Mouse (Mus musculus): ENCODE data around the gene Krtap6-5.
"Not testable (repeated sequence)": the region's sequence is repeated elsewhere in the genome, so short reads cannot be mapped to it uniquely, and the experiment has no call there.

The Krtap6-5 gene

GRCm38 (mm10) chr16:89047783-89048182, at the start of gene Krtap6-5:
Gene Krtap6-5, minus strand, starts transcription at chr16:89047883.
- DNase-seq (ENCODE audit: low read depth, low spot score), result no peak

DNA sequence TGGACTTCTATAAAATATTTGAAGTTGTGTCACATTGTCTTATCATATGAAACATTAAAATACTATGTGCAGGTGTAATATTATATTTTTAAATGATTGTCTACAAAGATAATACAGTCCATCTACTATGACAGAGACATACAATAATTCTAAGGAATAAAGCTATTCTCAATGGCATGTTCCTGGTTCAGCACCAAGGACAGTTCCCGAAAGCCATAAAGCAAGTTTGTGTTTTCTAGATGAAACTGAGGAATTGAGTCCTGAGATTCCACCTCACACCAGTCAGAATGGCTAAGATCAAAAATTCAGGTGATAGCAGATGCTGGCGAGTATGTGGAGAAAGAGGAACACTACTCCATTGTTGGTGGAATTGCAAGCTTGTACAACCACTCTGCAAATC, 23.4 kb upstream of the Krtap6-5 start:
- peak; percentile 46 for DNase-seq (ENCODE audit: low read depth, low spot score)

DNA sequence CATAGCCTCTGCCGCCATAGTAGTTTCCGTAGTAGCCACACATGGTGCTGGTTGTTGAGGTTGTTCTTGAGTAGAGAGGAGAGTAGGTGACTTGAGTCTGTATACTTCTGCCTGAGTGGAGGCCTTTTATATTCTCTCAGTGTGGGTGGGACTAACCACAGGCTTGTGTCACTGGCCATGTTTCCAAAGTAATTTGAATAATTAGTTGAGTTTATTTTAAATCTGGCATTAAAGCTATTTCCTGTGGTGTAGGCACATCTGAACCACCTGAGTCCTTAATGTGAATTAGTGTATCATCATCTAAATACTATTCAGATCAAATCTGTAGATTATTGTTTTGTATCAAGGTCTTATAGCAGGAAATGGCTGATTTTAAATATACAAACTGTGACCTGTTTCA, 16.2 kb upstream of the Krtap6-5 start, which contains the start of gene 1110025L11Rik:
1110025L11Rik (minus strand) TSS at position 101 of the 400 bp plus-strand sequence.
- not testable (repeated sequence) for DNase-seq (ENCODE audit: low read depth, low spot score)

DNA sequence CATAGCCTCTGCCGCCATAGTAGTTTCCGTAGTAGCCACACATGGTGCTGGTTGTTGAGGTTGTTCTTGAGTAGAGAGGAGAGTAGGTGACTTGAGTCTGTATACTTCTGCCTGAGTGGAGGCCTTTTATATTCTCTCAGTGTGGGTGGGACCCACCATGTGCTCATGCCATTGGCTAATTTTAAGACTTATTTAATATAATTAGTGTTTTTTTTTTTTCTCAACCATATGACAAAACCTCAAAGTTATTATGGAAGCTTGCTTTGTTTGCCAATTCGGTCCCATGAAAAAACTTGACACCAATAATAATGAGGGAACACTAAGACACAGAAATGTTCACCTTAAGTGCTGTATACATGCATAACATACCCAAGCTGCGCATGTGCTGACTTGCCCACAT, 6.3 kb downstream of the Krtap6-5 start, which contains the start of gene Gm10228:
Gm10228 (minus strand) TSS at position 101 of the 400 bp plus-strand sequence.
- DNase-seq (ENCODE audit: low read depth, low spot score), result not testable (repeated sequence)

- not testable (repeated sequence) for DNase-seq (ENCODE audit: low read depth, low spot score)
These were observed 16.3 kb downstream of the Krtap6-5 start, which contains the start of gene Krtap6-1 for GRCm38 (mm10) chr16:89031399-89031798. Gene Krtap6-1, plus strand, starts transcription at chr16:89031699.

- not testable (repeated sequence) for DNase-seq (ENCODE audit: low read depth, low spot score)
These were observed 32.7 kb downstream of the Krtap6-5 start, which contains the start of gene Gm10229 for GRCm38 (mm10) chr16:89014984-89015383. Gene Gm10229, plus strand, starts transcription at chr16:89015284.

- no peak for DNase-seq (ENCODE audit: low read depth, low spot score)
These were observed 33.7 kb downstream of the Krtap6-5 start for GRCm38 (mm10) chr16:89013973-89014372.

DNA sequence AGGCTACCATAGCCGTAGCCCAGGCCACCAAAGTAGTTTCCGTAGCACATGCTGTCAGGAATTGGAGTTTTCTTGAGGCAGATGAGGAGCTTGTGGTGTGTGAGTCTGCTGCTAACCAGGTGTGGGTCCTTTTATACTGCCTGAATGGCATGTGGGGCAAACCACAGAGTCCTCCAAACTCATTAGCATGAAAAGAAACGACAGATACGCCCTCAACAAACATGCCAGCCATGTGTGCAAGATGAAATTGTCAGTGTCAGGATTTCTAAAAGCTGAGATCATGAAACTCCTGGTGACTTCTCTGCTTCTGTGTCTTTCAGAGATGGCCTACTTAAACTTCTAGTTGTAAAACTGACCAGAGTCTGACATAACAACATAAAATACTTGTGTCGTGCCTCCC, 37.0 kb downstream of the Krtap6-5 start, which contains the start of gene Krtap22-2:
Krtap22-2 (minus strand) TSS at position 101 of the 400 bp plus-strand sequence.
- peak; percentile 9 for DNase-seq (ENCODE audit: low read depth, low spot score)
